Mouse (Mus musculus) liver, embryonic 14.5 days (tissue): ENCODE measurements around the gene Usp45.
A peak's percentile ranks its signal among the peaks of the same experiment; 100 is the strongest.
"Not testable (repeated sequence)": the region's sequence is repeated elsewhere in the genome, so short reads cannot be mapped to it uniquely, and the experiment has no call there.

Source experiments
- CTCF ChIP-seq: IDR thresholded peaks from 2 replicates; pipeline ENCODE4 v1.5.1; 2016; ENCODE audit warnings: antibody characterized with exemption, low read depth, control low read depth
- EP300 ChIP-seq: IDR thresholded peaks from 2 replicates; pipeline ENCODE4 v1.6.1; 2016; ENCODE audit warnings: antibody characterized with exemption, low read depth

GRCm38 (mm10) chr4:21744142-21744541 is 22.8 kb upstream of the Usp45 start:
- TF ChIP-seq CTCF, result peak; percentile 38
- not testable (repeated sequence) for TF ChIP-seq EP300
